Mouse (Mus musculus) liver, postnatal 0 days (tissue): ENCODE results near the gene Nav1. TPM values are rescaled to one million over a fixed set of nuclear protein-coding genes. Genes with fewer than 3 reads are reported as not detected.

Experiments used
- ATAC-seq: fragments of 200-750 bp; cut with Nextera tagmentation; 2 replicates; pipeline ENCODE4 v1.8.0; 2017; ENCODE audit warnings: mild to moderate bottlenecking, moderate library complexity
- DNase-seq: peaks from one replicate; pipeline ENCODE4 v3.0.0-alpha.2; 2016
- H3K27ac ChIP-seq: fragments of 300-500 bp; sonication (generic); 2 replicates; pipeline ENCODE4 v1.5.1; 2014; ENCODE audit warnings: antibody characterized with exemption, moderate library complexity, mild to moderate bottlenecking, low read depth
- H3K27me3 ChIP-seq: fragments of 300-500 bp; sonication (generic); 2 replicates; pipeline ENCODE4 v1.6.1; 2014; ENCODE audit warnings: low read length, control low read depth, mixed read lengths; ENCODE audit not compliant: insufficient read depth
- H3K36me3 ChIP-seq: fragments of 300-500 bp; sonication (generic); replicated peaks from 2 replicates; pipeline ENCODE4 v1.6.1; 2014; ENCODE audit warnings: mild to moderate bottlenecking, control low read depth, low read length, moderate library complexity, mixed read lengths; ENCODE audit not compliant: insufficient read depth
- H3K4me1 ChIP-seq: fragments of 300-500 bp; sonication (generic); 2 replicates; pipeline ENCODE4 v1.6.1; 2014; ENCODE audit warnings: antibody characterized with exemption, mild to moderate bottlenecking, control low read depth; ENCODE audit not compliant: insufficient read depth
- H3K4me2 ChIP-seq: fragments of 300-500 bp; sonication (generic); 2 replicates; pipeline ENCODE4 v1.6.1; 2014; ENCODE audit warnings: low read depth, mild to moderate bottlenecking, low read length, moderate library complexity, mixed read lengths
- H3K4me3 ChIP-seq: fragments of 300-500 bp; sonication (generic); 2 replicates; pipeline ENCODE4 v1.5.1; 2014; ENCODE audit warnings: low read depth, low read length
- H3K9ac ChIP-seq: fragments of 300-500 bp; sonication (generic); replicated peaks from 2 replicates; pipeline ENCODE4 v1.6.1; 2014; ENCODE audit warnings: mild to moderate bottlenecking, moderate library complexity
- H3K9me3 ChIP-seq: fragments of 300-500 bp; sonication (generic); 2 replicates; pipeline ENCODE4 v1.6.1; 2016; ENCODE audit warnings: mild to moderate bottlenecking, control low read depth, low read length, mixed read lengths
- CTCF ChIP-seq: sonication (generic); IDR thresholded peaks from 2 replicates; pipeline ENCODE4 v1.5.1; 2016; ENCODE audit warnings: antibody characterized with exemption, low read depth
- EP300 ChIP-seq: IDR thresholded peaks from 2 replicates; pipeline ENCODE4 v1.6.1; 2016; ENCODE audit warnings: antibody characterized with exemption, low read depth, mild to moderate bottlenecking
- WGBS: fragments of 180-500 bp; shearing (Covaris S2); extraction: QIAGEN DNeasy Blood & Tissue Kit; methylation state at CpG from one replicate; pipeline ENCODE4 v1.1.7; 2014; ENCODE audit not compliant: insufficient replicate concordance; 5-methylcytosine and 5-hydroxymethylcytosine counted together
- polyA plus RNA-seq: library from polyadenylated mRNA; unstranded; fragments of >200 nt; fragmentation: Nextera tagmentation; extraction: Ambion mirVana; gene quantifications from 2 replicates; pipeline ENCODE4 v1.2.1, GENCODE M21; 2015

Gene Nav1
- polyA plus RNA-seq, result 0.92 and 0.94 TPM in 2 replicates

GRCm38 (mm10) chr1:135607019-135607418 lies at the start of gene Nav1:
Gene Nav1, minus strand, starts transcription at chr1:135607295.
- DNase-seq, result no peak
- H3K27ac ChIP-seq, result no peak within 1 kb of the TSS
- no peaks in the 10 kb centered on the region for H3K27me3 ChIP-seq
- H3K9ac ChIP-seq, result no peak within 1 kb of the TSS
- WGBS, result 61% methylated on average over 7 of the region's 7 CpGs
- ATAC-seq, result no peak
- no peaks in the 10 kb centered on the region for H3K4me1 ChIP-seq
- no peaks in the 10 kb centered on the region for H3K36me3 ChIP-seq
- TF ChIP-seq CTCF, result no peak
- TF ChIP-seq EP300, result no peak
- H3K9me3 ChIP-seq, result no peaks in the 10 kb centered on the region
- H3K4me2 ChIP-seq, result no peak within 1 kb of the TSS
- H3K4me3 ChIP-seq, result no peak within 1 kb of the TSS

GRCm38 (mm10) chr1:135653909-135654308 lies 46.8 kb upstream of the Nav1 start:
- H3K4me2 ChIP-seq, result no peak overlapping the region
- H3K27me3 ChIP-seq, result no peaks in the 10 kb centered on the region
- H3K27ac ChIP-seq, result no peak overlapping the region
- no peak overlapping the region for H3K9ac ChIP-seq
- H3K36me3 ChIP-seq, result no peaks in the 10 kb centered on the region
- no peak overlapping the region for H3K4me3 ChIP-seq
- WGBS, result 83% methylated on average over 6 of the region's 6 CpGs
- ATAC-seq (no peak), DNase-seq (no peak)
- no peak for TF ChIP-seq CTCF
- TF ChIP-seq EP300, result no peak
- no peaks in the 10 kb centered on the region for H3K4me1 ChIP-seq
- H3K9me3 ChIP-seq, result no peaks in the 10 kb centered on the region

- DNase-seq (no peak), ATAC-seq (no peak)
- H3K4me2 ChIP-seq, result no peak overlapping the region
- H3K27me3 ChIP-seq, result no peaks in the 10 kb centered on the region
- no peaks in the 10 kb centered on the region for H3K36me3 ChIP-seq
- no peak overlapping the region for H3K4me3 ChIP-seq
- no peaks in the 10 kb centered on the region for H3K4me1 ChIP-seq
- H3K9me3 ChIP-seq, result no peaks in the 10 kb centered on the region
- TF ChIP-seq CTCF (no peak), EP300 (no peak)
- WGBS, result 73% methylated on average over 8 of the region's 8 CpGs
- no peak overlapping the region for H3K27ac ChIP-seq
- H3K9ac ChIP-seq, result no peak overlapping the region
These were observed 38.5 kb upstream of the Nav1 start for GRCm38 (mm10) chr1:135645459-135646195.

GRCm38 (mm10) chr1:135644110-135644509 lies 37.0 kb upstream of the Nav1 start:
- no peak for ATAC-seq
- Histone ChIP-seq H3K9me3 (no peaks in the 10 kb centered on the region), H3K27ac (no peak overlapping the region), H3K36me3 (no peaks in the 10 kb centered on the region), H3K4me3 (no peak overlapping the region), H3K4me2 (no peak overlapping the region), H3K27me3 (no peaks in the 10 kb centered on the region), H3K9ac (no peak overlapping the region), H3K4me1 (no peaks in the 10 kb centered on the region)
- TF ChIP-seq CTCF (no peak), EP300 (no peak)
- 73% methylated on average over 5 of the region's 5 CpGs for WGBS
- DNase-seq, result no peak

GRCm38 (mm10) chr1:135643691-135644090 lies 36.6 kb upstream of the Nav1 start:
- WGBS, result 61% methylated on average over 3 of the region's 3 CpGs
- Histone ChIP-seq H3K9ac (no peak overlapping the region), H3K4me3 (no peak overlapping the region), H3K27me3 (no peaks in the 10 kb centered on the region), H3K4me2 (no peak overlapping the region), H3K27ac (no peak overlapping the region), H3K9me3 (no peaks in the 10 kb centered on the region), H3K36me3 (no peaks in the 10 kb centered on the region), H3K4me1 (no peaks in the 10 kb centered on the region)
- DNase-seq, result no peak
- ATAC-seq, result no peak
- TF ChIP-seq EP300 (no peak), CTCF (no peak)

- TF ChIP-seq EP300, result no peak
- DNase-seq, result no peak
- Histone ChIP-seq H3K4me3 (no peak overlapping the region), H3K4me1 (no peaks in the 10 kb centered on the region), H3K27me3 (no peaks in the 10 kb centered on the region), H3K27ac (no peak overlapping the region), H3K36me3 (no peaks in the 10 kb centered on the region), H3K9me3 (no peaks in the 10 kb centered on the region), H3K4me2 (no peak overlapping the region), H3K9ac (no peak overlapping the region)
- 78% methylated on average over 7 of the region's 7 CpGs for WGBS
- ATAC-seq, result no peak
These were observed 32.8 kb upstream of the Nav1 start for GRCm38 (mm10) chr1:135639853-135640252.

- H3K27ac ChIP-seq, result no peak overlapping the region
- H3K4me2 ChIP-seq, result no peak overlapping the region
- no peak overlapping the region for H3K9ac ChIP-seq
- ATAC-seq (no peak), DNase-seq (no peak)
- 70% methylated on average over 1 of the region's 1 CpGs for WGBS
- H3K36me3 ChIP-seq, result no peaks in the 10 kb centered on the region
- H3K9me3 ChIP-seq, result no peaks in the 10 kb centered on the region
- TF ChIP-seq CTCF, result no peak
- no peak for TF ChIP-seq EP300
- H3K27me3 ChIP-seq, result no peaks in the 10 kb centered on the region
- no peaks in the 10 kb centered on the region for H3K4me1 ChIP-seq
- no peak overlapping the region for H3K4me3 ChIP-seq
These were observed 32.0 kb upstream of the Nav1 start for GRCm38 (mm10) chr1:135639093-135639492.
